Mouse (Mus musculus) forebrain, embryonic 13.5 days (tissue): Measurements from ENCODE around the gene Met. TPM values are rescaled to one million over a fixed set of nuclear protein-coding genes. Genes with fewer than 3 reads are reported as not detected.

ENCODE experiments used
- ATAC-seq: fragments of 200-750 bp; cut with Nextera tagmentation; 2 replicates; pipeline ENCODE4 v1.8.0; 2017
- H3K27ac ChIP-seq: fragments of 300-500 bp; sonication (generic); 2 replicates; pipeline ENCODE4 v1.5.1; 2015; ENCODE audit warnings: inconsistent platforms, mild to moderate bottlenecking, moderate library complexity
- H3K27me3 ChIP-seq: fragments of 300-500 bp; sonication (generic); 2 replicates; pipeline ENCODE4 v1.6.1; 2015; ENCODE audit warnings: mild to moderate bottlenecking, inconsistent platforms
- H3K36me3 ChIP-seq: fragments of 300-500 bp; sonication (generic); 2 replicates; pipeline ENCODE4 v1.6.1; 2015; ENCODE audit warnings: mild to moderate bottlenecking, inconsistent platforms; ENCODE audit not compliant: poor library complexity, severe bottlenecking
- H3K4me1 ChIP-seq: fragments of 300-500 bp; sonication (generic); 2 replicates; pipeline ENCODE4 v1.6.1; 2015; ENCODE audit warnings: inconsistent platforms
- H3K4me2 ChIP-seq: fragments of 300-500 bp; sonication (generic); 2 replicates; pipeline ENCODE4 v1.6.1; 2015; ENCODE audit warnings: inconsistent platforms, mild to moderate bottlenecking, moderate library complexity
- H3K4me3 ChIP-seq: fragments of 300-500 bp; sonication (generic); 2 replicates; pipeline ENCODE4 v1.5.1; 2015; ENCODE audit warnings: mild to moderate bottlenecking, inconsistent platforms
- H3K9ac ChIP-seq: fragments of 300-500 bp; sonication (generic); 2 replicates; pipeline ENCODE4 v1.6.1; 2015; ENCODE audit warnings: mild to moderate bottlenecking, inconsistent platforms
- H3K9me3 ChIP-seq: fragments of 300-500 bp; sonication (generic); replicated peaks from 2 replicates; pipeline ENCODE4 v1.6.1; 2016; ENCODE audit warnings: inconsistent platforms
- WGBS: fragments of 180-500 bp; shearing (Covaris S2); methylation state at CpG from one replicate; pipeline ENCODE4 v1.1.7; 2015; 5-methylcytosine and 5-hydroxymethylcytosine counted together
- polyA plus RNA-seq: library from polyadenylated mRNA; unstranded; fragments of >200 nt; fragmentation: Nextera tagmentation; extraction: Ambion mirVana; gene quantifications from 2 replicates; pipeline ENCODE4 v1.2.1, GENCODE M21; 2015

The Met gene
- polyA plus RNA-seq, 1 experiment from 2014 or later: 0.59 TPM

GRCm38 (mm10) chr6:17468993-17469392 lies 5.4 kb downstream of the Met start:
- Histone ChIP-seq H3K27ac (no peak overlapping the region), H3K9me3 (no peaks in the 10 kb centered on the region), H3K4me2 (no peak overlapping the region), H3K27me3 (peaks cover 13% of the 10 kb centered on the region), H3K9ac (no peak overlapping the region), H3K36me3 (no peaks in the 10 kb centered on the region), H3K4me3 (no peak overlapping the region), H3K4me1 (peaks cover 13% of the 10 kb centered on the region)
- WGBS: 88% methylated on average over 5 of the region's 5 CpGs
- no peak for ATAC-seq

GRCm38 (mm10) chr6:17473128-17473527 lies 9.5 kb downstream of the Met start:
- no peaks in the 10 kb centered on the region; the same call in 1 of the 2 replicates for H3K27me3 ChIP-seq
- 92% methylated on average over 3 of the region's 3 CpGs for WGBS

GRCm38 (mm10) chr6:17477823-17478222 lies 14.2 kb downstream of the Met start:
- H3K36me3 ChIP-seq: no peaks in the 10 kb centered on the region
- H3K4me1 ChIP-seq: no peaks in the 10 kb centered on the region
- no peak overlapping the region for H3K27ac ChIP-seq
- H3K9me3 ChIP-seq: no peaks in the 10 kb centered on the region
- no peaks in the 10 kb centered on the region for H3K27me3 ChIP-seq
- no peak overlapping the region for H3K4me3 ChIP-seq
- no peak overlapping the region for H3K4me2 ChIP-seq
- no peak overlapping the region for H3K9ac ChIP-seq
- 68% methylated on average over 1 of the region's 1 CpGs for WGBS
- no peak for ATAC-seq

More at GRCm38 (mm10) chr6:17473128-17473527, 9.5 kb downstream of the Met start:
- H3K9ac ChIP-seq: no peak overlapping the region
- ATAC-seq: no peak
- H3K4me3 ChIP-seq: no peak overlapping the region
- H3K4me2 ChIP-seq: no peak overlapping the region
- H3K9me3 ChIP-seq: no peaks in the 10 kb centered on the region
- no peak overlapping the region for H3K27ac ChIP-seq
- no peaks in the 10 kb centered on the region for H3K4me1 ChIP-seq
- H3K36me3 ChIP-seq: no peaks in the 10 kb centered on the region

GRCm38 (mm10) chr6:17478252-17478651 lies 14.7 kb downstream of the Met start:
- no peak for ATAC-seq
- WGBS: 87% methylated on average over 6 of the region's 6 CpGs
- H3K27ac ChIP-seq: no peak overlapping the region
- no peak overlapping the region for H3K4me2 ChIP-seq
- no peaks in the 10 kb centered on the region for H3K27me3 ChIP-seq
- H3K36me3 ChIP-seq: no peaks in the 10 kb centered on the region
- H3K4me3 ChIP-seq: no peak overlapping the region
- no peaks in the 10 kb centered on the region for H3K9me3 ChIP-seq
- no peak overlapping the region for H3K9ac ChIP-seq
- H3K4me1 ChIP-seq: no peaks in the 10 kb centered on the region

GRCm38 (mm10) chr6:17478838-17479570 lies 15.4 kb downstream of the Met start:
- no peak overlapping the region for H3K4me2 ChIP-seq
- H3K27me3 ChIP-seq: no peaks in the 10 kb centered on the region
- no peak overlapping the region for H3K4me3 ChIP-seq
- H3K9me3 ChIP-seq: no peaks in the 10 kb centered on the region
- H3K4me1 ChIP-seq: no peaks in the 10 kb centered on the region
- 70% methylated on average over 10 of the region's 10 CpGs for WGBS
- H3K36me3 ChIP-seq: no peaks in the 10 kb centered on the region
- no peak overlapping the region for H3K9ac ChIP-seq
- ATAC-seq: no peak
- no peak overlapping the region for H3K27ac ChIP-seq

GRCm38 (mm10) chr6:17481068-17481467 lies 17.5 kb downstream of the Met start:
- H3K4me1 ChIP-seq: no peaks in the 10 kb centered on the region
- no peak overlapping the region for H3K4me2 ChIP-seq
- H3K4me3 ChIP-seq: no peak overlapping the region
- H3K27me3 ChIP-seq: no peaks in the 10 kb centered on the region
- no peak overlapping the region for H3K27ac ChIP-seq
- no peak overlapping the region for H3K9ac ChIP-seq
- 94% methylated on average over 4 of the region's 4 CpGs for WGBS
- H3K9me3 ChIP-seq: no peaks in the 10 kb centered on the region
- no peaks in the 10 kb centered on the region for H3K36me3 ChIP-seq
- no peak for ATAC-seq

- 89% methylated on average over 5 of the region's 5 CpGs for WGBS
These were observed 21.6 kb downstream of the Met start for GRCm38 (mm10) chr6:17485244-17485643.

GRCm38 (mm10) chr6:17485782-17486181 lies 22.2 kb downstream of the Met start:
- 93% methylated on average over 7 of the region's 7 CpGs for WGBS
- H3K36me3 ChIP-seq: no peaks in the 10 kb centered on the region
- no peak overlapping the region for H3K9ac ChIP-seq
- no peaks in the 10 kb centered on the region for H3K27me3 ChIP-seq
- no peaks in the 10 kb centered on the region for H3K9me3 ChIP-seq
- H3K4me3 ChIP-seq: no peak overlapping the region
- no peak for ATAC-seq
- H3K4me1 ChIP-seq: no peaks in the 10 kb centered on the region
- H3K4me2 ChIP-seq: no peak overlapping the region
- no peak overlapping the region for H3K27ac ChIP-seq

More at GRCm38 (mm10) chr6:17485244-17485643, 21.6 kb downstream of the Met start:
- Histone ChIP-seq H3K27me3 (no peaks in the 10 kb centered on the region), H3K4me1 (no peaks in the 10 kb centered on the region), H3K4me3 (no peak overlapping the region), H3K36me3 (no peaks in the 10 kb centered on the region), H3K27ac (no peak overlapping the region), H3K4me2 (no peak overlapping the region), H3K9me3 (no peaks in the 10 kb centered on the region), H3K9ac (no peak overlapping the region)
- ATAC-seq: no peak

- ATAC-seq: no peak
- WGBS: 77% methylated on average over 2 of the region's 2 CpGs
These were observed 24.8 kb downstream of the Met start for GRCm38 (mm10) chr6:17488291-17488817.

GRCm38 (mm10) chr6:17490786-17491185 lies 27.2 kb downstream of the Met start:
- Histone ChIP-seq H3K27ac (no peak overlapping the region), H3K36me3 (no peaks in the 10 kb centered on the region), H3K4me2 (no peak overlapping the region), H3K9me3 (no peaks in the 10 kb centered on the region), H3K4me3 (no peak overlapping the region), H3K9ac (no peak overlapping the region), H3K27me3 (no peaks in the 10 kb centered on the region), H3K4me1 (no peaks in the 10 kb centered on the region)
- ATAC-seq: no peak
- 41% methylated on average over 2 of the region's 2 CpGs for WGBS

More at GRCm38 (mm10) chr6:17488291-17488817, 24.8 kb downstream of the Met start:
- Histone ChIP-seq H3K9ac (no peak overlapping the region), H3K9me3 (no peaks in the 10 kb centered on the region), H3K4me3 (no peak overlapping the region), H3K4me2 (no peak overlapping the region), H3K27me3 (no peaks in the 10 kb centered on the region), H3K36me3 (no peaks in the 10 kb centered on the region), H3K27ac (no peak overlapping the region), H3K4me1 (no peaks in the 10 kb centered on the region)

- Histone ChIP-seq H3K27ac (no peak overlapping the region), H3K4me3 (no peak overlapping the region), H3K27me3 (no peaks in the 10 kb centered on the region), H3K4me1 (no peaks in the 10 kb centered on the region), H3K9ac (no peak overlapping the region), H3K36me3 (no peaks in the 10 kb centered on the region), H3K9me3 (no peaks in the 10 kb centered on the region), H3K4me2 (no peak overlapping the region)
- 93% methylated on average over 10 of the region's 10 CpGs for WGBS
- ATAC-seq: no peak
These were observed 27.9 kb downstream of the Met start for GRCm38 (mm10) chr6:17491502-17491901.

GRCm38 (mm10) chr6:17492062-17492461 lies 28.5 kb downstream of the Met start:
- Histone ChIP-seq H3K9me3 (no peaks in the 10 kb centered on the region), H3K4me1 (no peaks in the 10 kb centered on the region), H3K4me2 (no peak overlapping the region), H3K4me3 (no peak overlapping the region), H3K9ac (no peak overlapping the region), H3K27ac (no peak overlapping the region), H3K27me3 (no peaks in the 10 kb centered on the region), H3K36me3 (no peaks in the 10 kb centered on the region)
- WGBS: 95% methylated on average over 8 of the region's 8 CpGs
- no peak for ATAC-seq

- no peak overlapping the region for H3K27ac ChIP-seq
- H3K4me1 ChIP-seq: no peaks in the 10 kb centered on the region
- no peak overlapping the region for H3K9ac ChIP-seq
- WGBS: 91% methylated on average over 1 of the region's 1 CpGs
- ATAC-seq: no peak
- no peaks in the 10 kb centered on the region for H3K36me3 ChIP-seq
- no peaks in the 10 kb centered on the region for H3K27me3 ChIP-seq
- H3K4me3 ChIP-seq: no peak overlapping the region
- no peak overlapping the region for H3K4me2 ChIP-seq
- no peaks in the 10 kb centered on the region for H3K9me3 ChIP-seq
These were observed 31.8 kb downstream of the Met start for GRCm38 (mm10) chr6:17495413-17495812.
